ENCODE assay signal across 9 mouse cellular contexts in the genomic region with DNA sequence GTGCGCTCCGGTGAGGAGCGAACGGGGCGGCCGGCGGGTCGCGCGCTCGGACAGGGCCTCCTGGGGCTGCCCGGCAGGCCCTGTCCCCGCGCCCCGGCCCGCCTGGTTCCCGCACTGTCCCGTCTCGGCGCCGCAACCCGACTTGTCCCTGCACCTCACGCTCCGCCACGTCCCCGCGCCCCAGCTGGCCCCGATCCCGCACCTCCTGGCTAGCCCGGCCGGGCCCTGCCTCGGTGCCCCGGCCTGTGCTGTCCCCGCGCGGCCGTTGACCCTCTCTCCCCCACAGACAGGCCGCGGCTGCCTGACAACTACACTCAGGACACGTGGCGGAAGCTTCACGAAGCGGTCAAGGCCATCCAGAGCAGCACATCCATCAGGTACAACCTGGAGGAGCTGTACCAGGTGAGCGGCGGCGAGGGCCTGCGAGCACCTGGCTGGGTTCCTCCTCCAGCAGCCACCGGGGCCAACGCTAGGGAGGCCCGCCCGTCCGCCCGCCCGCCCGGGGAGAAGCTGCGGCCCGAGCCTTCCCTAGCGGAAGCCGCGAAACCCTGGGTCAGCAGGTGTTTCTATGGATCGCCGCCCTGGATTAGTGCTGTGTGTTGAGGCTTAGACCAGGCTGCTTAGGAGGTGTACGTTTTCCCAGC. TPM values are rescaled to one million over a fixed set of nuclear protein-coding genes. Genes with fewer than 3 reads are reported as not detected.
DNase-seq lines count a peak whose midpoint lies in the region; ATAC-seq lines count a peak whose summit lies in the region.
"Had no signal": no experiment of that assay in that cellular context is flagged by ENCODE, and none has a peak within 500 bp of the region (broad histone marks: within the 10 kb centered on the region; RNA-seq: fewer than 3 reads in every experiment).

No protein-coding gene starts in this region.

- H3K36me3 ChIP-seq in limb, embryonic 13.5 days: peaks cover 19% of the 10 kb centered on the region
- H3K36me3 ChIP-seq in neural tube, embryonic 12.5 days: peaks cover 6% of the 10 kb centered on the region; the same call in 1 of the 2 replicates

- peak overlapping the region; percentile 81 for H3K27ac ChIP-seq in limb, embryonic 13.5 days
- H3K27ac ChIP-seq in neural tube, embryonic 12.5 days: peak overlapping the region; percentile 57; the same call in 1 of the 2 replicates

- no peaks in the 10 kb centered on the region for H3K9me3 ChIP-seq in limb, embryonic 13.5 days
- no peaks in the 10 kb centered on the region for H3K9me3 ChIP-seq in neural tube, embryonic 12.5 days

- H3K27me3 ChIP-seq in limb, embryonic 13.5 days: no peaks in the 10 kb centered on the region
- H3K27me3 ChIP-seq in neural tube, embryonic 12.5 days (replicated peaks): no peaks in the 10 kb centered on the region

- under 1% methylated on average over 61 of the region's 63 CpGs for WGBS in limb, embryonic 13.5 days
- 1% methylated on average over 56 of the region's 63 CpGs for WGBS in neural tube, embryonic 12.5 days

- peak; percentile 11; the same call in 1 of the 2 replicates for ATAC-seq in frontal cortex, adult (ENCODE audit: low TSS enrichment)
- peak; percentile 48 for ATAC-seq in limb, embryonic 13.5 days (ENCODE audit: low FRiP score, low read depth)
- ATAC-seq in neural tube, embryonic 12.5 days (ENCODE audit: low FRiP score, low read depth): peak; percentile 61

- H3K4me3 ChIP-seq in limb, embryonic 13.5 days: peak overlapping the region; percentile 98
- peak overlapping the region; percentile 98 for H3K4me3 ChIP-seq in neural tube, embryonic 12.5 days

- H3K4me2 ChIP-seq in limb, embryonic 13.5 days (replicated peaks): peak overlapping the region; percentile 96
- peak overlapping the region; percentile 99 for H3K4me2 ChIP-seq in neural tube, embryonic 12.5 days (replicated peaks)

- peaks cover 29% of the 10 kb centered on the region for H3K4me1 ChIP-seq in limb, embryonic 13.5 days
- peaks cover 20% of the 10 kb centered on the region for H3K4me1 ChIP-seq in neural tube, embryonic 12.5 days

- peak overlapping the region; percentile 98 for H3K9ac ChIP-seq in limb, embryonic 13.5 days
- H3K9ac ChIP-seq in neural tube, embryonic 12.5 days: peak overlapping the region; percentile 94

- DNase-seq in frontal cortex, adult 2 months (ENCODE audit: extremely low spot score in 1 of 2, low spot score in 1 of 2): no peak
- peak; percentile 32 to 40 for DNase-seq in CD8-positive naive resting alpha-beta T cell, adult 2 months (ENCODE audit: low read depth in 2 of 2, low spot score in 2 of 2)
- DNase-seq in embryo, embryonic 9.5 days (ENCODE audit: extremely low spot score): peak; percentile 69
- peak; percentile 56 for DNase-seq in heart, postnatal 4 days
- DNase-seq in thymus, postnatal 36 days: peak; percentile 44 to 63

RNA-seq across cellular contexts. Expression of gene Cul4a, which starts 0.6 kb away (rescaled TPM):
- 43.7 and 53.5 TPM in 2 replicates for polyA plus RNA-seq in frontal cortex, adult 2 months (2012; rRNA removed)
- 10 to 100 TPM; 76.7 to 80.0 TPM for total RNA-seq in heart, postnatal 4 days (2021)
- 106 and 107 TPM in 2 replicates for polyA plus RNA-seq in limb, embryonic 13.5 days (2015; fragmentation: Nextera tagmentation; extraction: Ambion mirVana)
- polyA plus RNA-seq in neural tube, embryonic 12.5 days (2016; fragmentation: Nextera tagmentation; extraction: Ambion mirVana): 84.7 and 85.9 TPM in 2 replicates

RNA-seq across cellular contexts. Expression of gene Pcid2, which starts 0.8 kb away (rescaled TPM):
- 32.5 and 34.8 TPM in 2 replicates for polyA plus RNA-seq in frontal cortex, adult 2 months (2012; rRNA removed)
- 10 to 100 TPM; 14.0 TPM for total RNA-seq in heart, postnatal 4 days (2021)
- 47.5 and 48.2 TPM in 2 replicates for polyA plus RNA-seq in limb, embryonic 13.5 days (2015; fragmentation: Nextera tagmentation; extraction: Ambion mirVana)
- polyA plus RNA-seq in neural tube, embryonic 12.5 days (2016; fragmentation: Nextera tagmentation; extraction: Ambion mirVana): 54.9 and 56.5 TPM in 2 replicates

RNA-seq across cellular contexts. Expression of gene Proz, which starts 45.3 kb away (rescaled TPM):
- polyA plus RNA-seq in frontal cortex, adult 2 months (2012; rRNA removed): 0.11 and 0.24 TPM in 2 replicates
- total RNA-seq in heart, postnatal 4 days (2021): not detected
- polyA plus RNA-seq in limb, embryonic 13.5 days (2015; fragmentation: Nextera tagmentation; extraction: Ambion mirVana): 0.17 and 0.36 TPM in 2 replicates
- 0.41 and 0.53 TPM in 2 replicates for polyA plus RNA-seq in neural tube, embryonic 12.5 days (2016; fragmentation: Nextera tagmentation; extraction: Ambion mirVana)
- total RNA-seq: layer of hippocampus, postnatal 36 days had no signal

RNA-seq across cellular contexts. Expression of gene Lamp1, which starts 52.9 kb away (rescaled TPM):
- polyA plus RNA-seq in frontal cortex, adult 2 months (2012; rRNA removed): 391 and 397 TPM in 2 replicates
- total RNA-seq in heart, postnatal 4 days (2021): 100 to 1,000 TPM; 282 to 294 TPM
- polyA plus RNA-seq in limb, embryonic 13.5 days (2015; fragmentation: Nextera tagmentation; extraction: Ambion mirVana): 247 and 255 TPM in 2 replicates
- polyA plus RNA-seq in neural tube, embryonic 12.5 days (2016; fragmentation: Nextera tagmentation; extraction: Ambion mirVana): 247 and 255 TPM in 2 replicates

Comparison
In these comparisons a context has a peak if more than half of its experiments do, and no peak if none do; other contexts are left out.
1. ATAC-seq: peak in every context shown above with its lines; median percentile 61 in neural tube, embryonic 12.5 days; 48 in limb, embryonic 13.5 days; 11 in frontal cortex, adult.
2. DNase-seq: peak in CD8-positive naive resting alpha-beta T cell, adult 2 months (2 of 2), embryo, embryonic 9.5 days (single experiment), heart, postnatal 4 days (single experiment) and thymus, postnatal 36 days (2 of 2); none in frontal cortex, adult 2 months (0 of 2).